Mouse (Mus musculus): ENCODE results near the gene Celf1. TPM values are rescaled to one million over a fixed set of nuclear protein-coding genes. Genes with fewer than 3 reads are reported as not detected.

Gene Celf1
- total and polyA plus RNA-seq, 3 experiments, result 46.2 to 212 (median 82.3) TPM

- H3K27ac ChIP-seq (ENCODE audit: control insufficient read depth, low read depth, low read length), result no peak overlapping the region
- TF ChIP-seq NRF1 (IDR thresholded peaks at IDR 0.05; ENCODE audit: insufficient read depth, low read depth, low read length, poor library complexity, severe bottlenecking) (no peak), ZC3H11A (IDR thresholded peaks at IDR 0.05; ENCODE audit: low read depth, low read length) (no peak), MXI1 (IDR thresholded peaks at IDR 0.05; ENCODE audit: low read depth, low read length) (no peak), EP300 (IDR thresholded peaks at IDR 0.05; ENCODE audit: low read depth in 1 of 2, low read length in 2 of 2) (no peak), CHD2 (IDR thresholded peaks at IDR 0.05; ENCODE audit: low read length) (no peak), USF1 (IDR thresholded peaks at IDR 0.05; ENCODE audit: low read depth, low read length) (no peak), SIN3A (IDR thresholded peaks at IDR 0.05; ENCODE audit: low read length) (no peak), ETS1 (IDR thresholded peaks at IDR 0.05; ENCODE audit: low read depth, low read length) (no peak), NELFE (IDR thresholded peaks at IDR 0.05; ENCODE audit: low read depth, low read length) (no peak), USF2 (IDR thresholded peaks at IDR 0.05; ENCODE audit: borderline replicate concordance in 1 of 2, insufficient read depth in 1 of 2, low read depth in 1 of 2, low read length in 2 of 2) (no peak), TAL1 (IDR thresholded peaks at IDR 0.05; ENCODE audit: low read length) (no peak), GABPA (IDR thresholded peaks at IDR 0.05; ENCODE audit: low read depth, low read length) (no peak)
- H3K27me3 ChIP-seq (ENCODE audit: control insufficient read depth in 1 of 2, insufficient read depth in 2 of 2, low read length in 2 of 2), result no peaks in the 10 kb centered on the region
- DNase-seq (ENCODE audit: low read depth, low spot score), result no peak
- H3K36me3 ChIP-seq (ENCODE audit: control insufficient read depth in 1 of 2, insufficient read depth in 2 of 2, low read length in 2 of 2), result peaks cover 0 to 4% of the 10 kb centered on the region in 2 experiments; a peak in 2 of 4 replicates
- peaks cover 7% of the 10 kb centered on the region for H3K79me2 ChIP-seq (ENCODE audit: control insufficient read depth, insufficient read depth, low read length, poor library complexity)
- no peak overlapping the region for H3K9ac ChIP-seq (ENCODE audit: control insufficient read depth, low read depth, low read length, poor library complexity, severe bottlenecking)
- peaks cover 0 to 2% of the 10 kb centered on the region in 2 experiments; a peak in 1 of 4 replicates for H3K4me1 ChIP-seq (ENCODE audit: control insufficient read depth in 1 of 2, insufficient read depth in 2 of 2, low read length in 2 of 2)
- no peaks in the 10 kb centered on the region for H3K9me3 ChIP-seq (replicated peaks; ENCODE audit: insufficient read depth, low read length)
- H3K4me3 ChIP-seq (ENCODE audit: control insufficient read depth in 1 of 2, insufficient read depth in 1 of 2, low read depth in 2 of 2, low read length in 2 of 2), result no peak overlapping the region
Measured at GRCm38 (mm10) chr2:90922636-90923035, 17.5 kb upstream of the Celf1 start.

- no peaks in the 10 kb centered on the region for H3K9me3 ChIP-seq (replicated peaks; ENCODE audit: insufficient read depth, low read length)
- no peaks in the 10 kb centered on the region for H3K4me1 ChIP-seq (ENCODE audit: control insufficient read depth in 1 of 2, insufficient read depth in 2 of 2, low read length in 2 of 2)
- H3K9ac ChIP-seq (ENCODE audit: control insufficient read depth, low read depth, low read length, poor library complexity, severe bottlenecking), result no peak overlapping the region
- no peak overlapping the region for H3K4me3 ChIP-seq (ENCODE audit: control insufficient read depth in 1 of 2, insufficient read depth in 1 of 2, low read depth in 2 of 2, low read length in 2 of 2)
- TF ChIP-seq GATA1 (IDR thresholded peaks at IDR 0.05; ENCODE audit: low read depth, low read length) (no peak), ZMIZ1 (IDR thresholded peaks at IDR 0.05; ENCODE audit: low read depth, low read length) (no peak), TBP (IDR thresholded peaks at IDR 0.05; ENCODE audit: low read depth, low read length) (no peak), POLR2AphosphoS2 (IDR thresholded peaks at IDR 0.05; ENCODE audit: low read length) (no peak), GABPA (IDR thresholded peaks at IDR 0.05; ENCODE audit: low read depth, low read length) (no peak), ETS1 (IDR thresholded peaks at IDR 0.05; ENCODE audit: low read depth, low read length) (no peak), POLR2AphosphoS5 (IDR thresholded peaks at IDR 0.05; ENCODE audit: borderline replicate concordance, low read depth, low read length) (no peak), HCFC1 (IDR thresholded peaks at IDR 0.05; ENCODE audit: low read depth, low read length) (no peak), MAX (IDR thresholded peaks at IDR 0.05; ENCODE audit: low read length) (no peak), CTCF (IDR thresholded peaks at IDR 0.05 in 2 of 3, conservative IDR thresholded peaks at IDR 0.05 in 1 of 3; ENCODE audit: control insufficient read depth in 1 of 3, insufficient read depth in 1 of 3, low read depth in 2 of 3, low read length in 3 of 3, poor library complexity in 1 of 3, severe bottlenecking in 1 of 3) (no peak), MAFK (IDR thresholded peaks at IDR 0.05; ENCODE audit: borderline replicate concordance, low read depth, low read length) (no peak), SMC3 (IDR thresholded peaks at IDR 0.05; ENCODE audit: low read depth, low read length) (no peak), ZNF384 (IDR thresholded peaks at IDR 0.05; ENCODE audit: low read depth, low read length) (no peak), TAL1 (IDR thresholded peaks at IDR 0.05; ENCODE audit: low read length) (no peak), RAD21 (IDR thresholded peaks at IDR 0.05; ENCODE audit: low read depth, low read length) (no peak), POLR2A (IDR thresholded peaks at IDR 0.05; ENCODE audit: control insufficient read depth in 1 of 2, insufficient read depth in 1 of 2, low read depth in 1 of 2, low read length in 2 of 2, poor library complexity in 1 of 2) (no peak), UBTF (IDR thresholded peaks at IDR 0.05; ENCODE audit: borderline replicate concordance, insufficient read depth, low read depth, low read length) (no peak)
- no peaks in the 10 kb centered on the region for H3K27me3 ChIP-seq (ENCODE audit: control insufficient read depth in 1 of 2, insufficient read depth in 2 of 2, low read length in 2 of 2)
- H3K36me3 ChIP-seq (ENCODE audit: control insufficient read depth in 1 of 2, insufficient read depth in 2 of 2, low read length in 2 of 2), result no peaks in the 10 kb centered on the region
- no peak for DNase-seq (ENCODE audit: low read depth, low spot score)
- H3K79me2 ChIP-seq (ENCODE audit: control insufficient read depth, insufficient read depth, low read length, poor library complexity), result no peaks in the 10 kb centered on the region
- H3K27ac ChIP-seq (ENCODE audit: control insufficient read depth, low read depth, low read length), result no peak overlapping the region
Measured at GRCm38 (mm10) chr2:90928566-90928965, 11.6 kb upstream of the Celf1 start.

Data from MEL (cell line).